Mouse (Mus musculus) E14TG2a.4 (cell line): Measurements from ENCODE around the gene Chid1.

Experiments
- CTCF ChIP-seq: conservative IDR thresholded peaks from 2 replicates; pipeline ENCODE4 v1.5.1; 2014; ENCODE audit warnings: low read length
- POU5F1 ChIP-seq: IDR thresholded peaks from 2 replicates; pipeline ENCODE4 v1.6.1; 2014; ENCODE audit warnings: low read length, borderline replicate concordance

DNA sequence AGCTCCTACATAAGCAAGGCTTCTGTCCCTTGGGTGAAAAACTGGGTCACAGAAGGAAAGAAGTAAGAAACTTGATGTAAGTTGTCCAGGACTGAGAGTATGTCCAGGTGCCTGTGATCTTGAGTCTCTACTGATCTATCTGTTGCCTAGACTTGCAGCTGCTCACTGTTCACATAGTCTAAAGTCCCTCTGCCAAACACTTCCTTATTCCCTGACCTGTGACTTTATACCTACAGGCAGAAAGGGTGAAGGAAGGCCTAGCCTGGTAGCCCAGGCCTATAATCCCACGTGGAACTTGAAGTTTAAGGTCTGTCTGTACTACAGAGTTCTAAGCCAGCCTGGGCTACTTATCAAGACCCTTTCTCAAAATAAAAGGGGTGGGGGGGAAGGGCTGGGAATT, 4.1 kb downstream of the Chid1 start:
- no peak for TF ChIP-seq CTCF
- TF ChIP-seq POU5F1 = no peak
